Mouse (Mus musculus) brain, embryonic 14.5 days (tissue): ENCODE results near the gene Ecpas.

ENCODE experiments used
- CTCF ChIP-seq: fragments of 200-500 bp; IDR thresholded peaks from 2 replicates; pipeline ENCODE4 v1.5.1; 2012; ENCODE audit warnings: inconsistent platforms, mild to moderate bottlenecking, moderate library complexity, borderline replicate concordance; ENCODE audit not compliant: insufficient read depth, insufficient read length; ENCODE audit errors: extremely low read depth
- POLR2A ChIP-seq: fragments of 200-500 bp; IDR thresholded peaks from 2 replicates; pipeline ENCODE4 v1.6.1; 2012; ENCODE audit warnings: mild to moderate bottlenecking, inconsistent platforms, borderline replicate concordance; ENCODE audit not compliant: poor library complexity, insufficient read depth, insufficient read length, severe bottlenecking; ENCODE audit errors: extremely low read depth

DNA sequence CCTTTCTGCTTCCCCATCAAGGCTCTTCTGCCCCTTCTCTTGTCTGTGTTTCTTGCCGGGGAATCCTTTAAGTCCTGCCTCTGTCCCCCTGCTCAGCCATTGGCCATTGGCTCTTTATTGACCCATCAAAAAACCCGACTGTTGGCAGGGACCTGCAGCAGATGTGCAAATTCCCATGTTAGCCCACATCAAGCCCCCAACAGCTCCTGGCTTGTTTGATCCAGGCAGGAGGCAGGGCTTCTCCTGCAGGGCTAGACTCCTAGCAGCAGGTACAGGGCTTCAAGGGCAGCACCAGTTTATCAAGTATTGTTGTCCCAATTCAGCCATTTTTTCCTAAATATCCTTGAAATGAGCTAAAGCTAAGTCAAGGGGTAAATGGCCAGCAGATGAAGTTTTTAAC is 13.6 kb upstream of the Ecpas start:
- TF ChIP-seq POLR2A = no peak
- no peak for TF ChIP-seq CTCF
